Mouse (Mus musculus) common myeloid progenitor, adult 5-6 weeks (primary cell): ENCODE results near the gene Hbq1a. TPM values are rescaled to one million over a fixed set of nuclear protein-coding genes. Genes with fewer than 3 reads are reported as not detected.
"Not testable (repeated sequence)": the region's sequence is repeated elsewhere in the genome, so short reads cannot be mapped to it uniquely, and the experiment has no call there.

Experiments used
- ATAC-seq: replicated peaks from 2 replicates; pipeline ENCODE4 v1.8.0; 2016; ENCODE audit warnings: low read depth, mild to moderate bottlenecking, moderate TSS enrichment, inconsistent platforms; ENCODE audit not compliant: poor library complexity, severe bottlenecking
- total RNA-seq: library from RNA; stranded (forward); fragments of 200-1000, 187-1606 nt; gene quantifications from 2 replicates; pipeline ENCODE4 v1.2.3, GENCODE M21; 2017

The Hbq1a gene
- total RNA-seq, 1 experiment from 2014 or later: not detected

DNA sequence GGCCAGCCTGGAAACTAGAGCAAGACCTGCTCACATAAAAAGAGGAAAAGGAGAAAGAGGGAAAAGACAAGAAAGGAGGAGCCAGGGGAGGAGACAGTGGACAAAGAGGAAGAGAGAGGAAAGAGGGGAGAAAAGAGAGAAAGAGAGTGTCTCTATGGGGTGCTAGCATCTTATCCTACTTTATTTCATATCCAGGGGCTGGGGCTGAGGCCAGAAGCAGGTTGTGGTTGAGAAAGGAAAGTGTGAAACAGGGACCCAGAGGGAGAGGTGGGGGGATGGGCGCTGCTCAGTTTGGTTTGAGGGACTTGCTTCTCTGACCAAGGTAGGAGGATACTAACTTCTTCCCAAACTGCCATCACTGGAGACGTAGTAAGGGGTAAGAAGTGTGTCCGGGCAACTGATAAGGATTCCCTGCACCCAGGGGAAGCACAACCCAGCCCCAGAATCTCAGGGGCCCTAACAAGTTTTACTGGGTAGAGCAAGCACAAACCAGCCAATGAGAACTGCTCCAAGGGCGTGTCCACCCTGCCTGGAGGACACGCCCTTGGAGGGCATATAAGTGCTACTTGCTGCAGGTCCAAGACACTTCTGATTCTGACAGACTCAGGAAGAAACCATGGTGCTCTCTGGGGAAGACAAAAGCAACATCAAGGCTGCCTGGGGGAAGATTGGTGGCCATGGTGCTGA, 16.6 kb upstream of the Hbq1a start, which contains the start of gene Hba-a1:
Gene Hba-a1 (plus strand): TSS at position 421 of the 687 bp plus-strand sequence.
- ATAC-seq: peak; percentile 69

DNA sequence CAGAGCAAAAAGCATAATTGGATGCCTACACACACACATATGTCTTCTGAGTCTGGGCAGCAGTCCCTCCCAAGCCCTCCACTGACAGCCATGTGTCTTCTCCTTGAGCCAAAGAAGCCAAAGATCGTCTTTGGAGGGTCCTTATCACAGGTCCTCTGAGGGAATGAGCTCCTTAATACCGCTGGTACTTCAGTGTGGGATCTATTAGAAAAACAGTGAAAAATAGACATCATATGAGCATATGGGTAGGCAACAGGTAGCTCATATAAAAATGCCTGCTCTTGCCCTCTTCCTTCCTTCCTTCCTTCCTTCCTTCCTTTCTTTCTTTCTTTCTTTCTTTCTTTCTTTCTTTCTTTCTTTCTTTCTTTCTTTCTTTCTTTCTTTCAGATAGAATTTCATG, 15.3 kb upstream of the Hbq1a start:
- not testable (repeated sequence) for ATAC-seq

DNA sequence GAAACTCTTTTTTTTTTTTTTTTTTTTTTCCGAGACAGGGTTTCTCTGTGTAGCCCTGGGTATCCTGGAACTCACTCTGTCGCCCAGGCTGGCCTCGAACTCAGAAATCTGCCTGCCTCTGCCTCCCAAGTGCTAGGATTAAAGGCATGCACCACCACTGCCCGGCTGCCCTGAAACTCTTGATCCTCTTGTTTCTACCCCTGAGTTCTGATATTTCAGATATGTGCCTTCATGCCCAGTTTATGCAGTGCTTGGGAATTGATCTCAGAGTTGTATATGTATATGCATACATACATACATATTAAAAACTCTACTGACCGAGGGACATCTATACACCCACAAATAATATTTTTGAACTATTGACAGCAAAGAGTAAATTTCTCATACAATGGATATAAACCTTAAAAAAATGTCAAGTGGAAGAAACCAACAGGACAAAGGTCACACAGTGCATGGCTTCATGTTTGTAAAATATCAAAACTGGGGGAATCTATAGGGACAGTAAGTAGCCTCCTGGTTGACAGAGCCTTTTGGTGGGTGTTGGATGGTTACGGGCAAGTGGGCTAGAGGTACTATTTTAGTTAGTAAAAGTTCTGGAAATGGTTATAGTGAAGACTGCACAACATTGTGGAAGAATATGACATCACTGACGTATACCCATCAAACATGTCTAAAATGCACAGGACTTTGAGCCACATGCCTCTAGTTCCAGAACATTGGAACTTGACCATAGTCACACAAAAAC, 14.7 kb upstream of the Hbq1a start:
- no peak for ATAC-seq

DNA sequence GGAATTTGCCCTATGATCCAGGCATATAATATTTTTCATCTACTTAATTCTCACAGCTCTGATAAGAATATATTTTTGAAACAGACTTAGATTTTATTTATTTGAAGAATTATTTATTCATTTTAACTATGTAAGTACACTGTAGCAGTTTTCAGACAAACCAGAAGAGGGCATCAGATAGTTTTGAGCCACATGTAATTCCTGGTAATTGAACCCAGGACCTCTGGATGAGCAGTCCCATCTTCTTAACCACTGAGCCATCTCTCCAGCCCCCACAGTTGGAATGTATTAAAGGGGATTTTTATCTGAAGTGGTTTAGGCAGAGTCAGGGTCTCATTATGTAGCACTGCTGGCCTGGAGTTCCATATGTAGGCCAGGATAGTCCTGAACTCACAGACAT, 14.0 kb upstream of the Hbq1a start:
- not testable (repeated sequence) for ATAC-seq

DNA sequence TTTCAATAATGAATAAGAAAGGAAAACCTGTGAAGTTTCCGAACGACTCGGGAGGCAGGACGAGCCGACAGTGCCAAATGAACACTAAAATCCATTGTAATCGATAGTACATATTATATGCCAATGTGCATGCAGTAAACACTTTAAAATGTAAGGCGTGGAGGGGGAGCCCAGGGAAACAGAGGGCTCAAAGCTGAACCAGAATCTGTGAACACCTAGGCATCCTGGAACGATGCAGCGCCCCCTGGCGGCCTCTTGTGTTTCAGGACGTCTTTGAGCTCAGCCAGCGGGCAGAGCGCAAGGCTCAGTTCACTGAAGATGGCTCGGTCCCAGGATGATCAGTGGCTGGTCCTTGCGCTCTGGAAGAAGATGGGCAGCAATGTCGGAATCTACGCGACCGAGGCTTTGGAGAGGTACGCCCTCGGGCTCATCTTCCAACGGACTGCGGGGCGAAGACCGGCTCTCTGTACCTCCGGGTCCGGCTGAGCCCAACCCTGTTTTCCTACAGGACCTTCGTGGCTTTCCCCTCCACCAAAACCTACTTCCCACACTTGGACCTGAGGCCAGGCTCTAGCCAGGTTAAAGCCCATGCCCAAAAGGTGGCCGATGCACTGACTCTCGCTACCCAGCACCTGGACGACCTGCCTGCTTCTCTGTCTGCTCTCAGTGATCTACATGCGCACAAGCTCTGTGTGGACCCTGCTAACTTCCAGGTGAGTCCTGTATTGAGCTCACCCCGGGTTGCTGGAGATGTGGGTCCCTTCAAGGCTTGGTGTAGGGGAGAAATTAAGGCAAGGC, 13.0 kb upstream of the Hbq1a start, which contains the start of gene Hbq1b:
Gene Hbq1b (plus strand): TSS at position 271 of the 798 bp plus-strand sequence.
- peak; percentile 71 for ATAC-seq

DNA sequence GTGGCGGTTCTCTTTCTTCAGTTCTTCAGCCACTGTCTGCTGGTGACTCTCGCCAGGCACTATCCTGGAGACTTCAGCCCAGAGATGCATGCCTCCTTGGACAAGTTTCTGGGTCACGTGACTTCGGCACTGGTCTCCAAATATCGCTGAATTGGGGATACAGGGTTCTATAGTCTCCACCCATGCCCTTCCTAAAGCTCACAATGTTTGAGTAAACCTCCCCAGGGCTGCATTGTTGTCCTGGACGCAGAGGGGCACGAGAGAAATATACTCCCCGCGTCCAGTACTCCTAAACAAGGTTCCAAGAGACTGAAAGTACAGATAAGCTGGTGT, 12.4 kb upstream of the Hbq1a start:
- no peak for ATAC-seq

DNA sequence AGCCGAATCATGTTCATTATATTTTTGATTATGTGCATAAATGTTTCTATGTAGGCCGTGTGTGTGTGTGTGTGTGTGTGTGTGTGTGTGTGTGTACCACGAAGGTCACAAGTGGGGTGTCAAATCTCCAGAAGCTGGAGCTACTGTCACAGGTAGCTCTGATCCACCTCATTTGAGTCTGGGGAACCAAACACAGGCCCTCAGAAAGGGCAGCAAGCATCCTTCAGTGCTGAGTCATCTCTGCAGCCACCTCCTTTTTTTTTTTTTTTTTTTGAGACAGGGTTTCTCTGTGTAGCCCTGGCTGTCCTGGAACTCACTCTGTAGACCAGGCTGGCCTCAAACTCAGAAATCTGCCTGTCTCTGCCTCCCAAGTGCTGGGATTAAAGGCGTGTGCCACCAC, 7.0 kb upstream of the Hbq1a start:
- not testable (repeated sequence) for ATAC-seq

DNA sequence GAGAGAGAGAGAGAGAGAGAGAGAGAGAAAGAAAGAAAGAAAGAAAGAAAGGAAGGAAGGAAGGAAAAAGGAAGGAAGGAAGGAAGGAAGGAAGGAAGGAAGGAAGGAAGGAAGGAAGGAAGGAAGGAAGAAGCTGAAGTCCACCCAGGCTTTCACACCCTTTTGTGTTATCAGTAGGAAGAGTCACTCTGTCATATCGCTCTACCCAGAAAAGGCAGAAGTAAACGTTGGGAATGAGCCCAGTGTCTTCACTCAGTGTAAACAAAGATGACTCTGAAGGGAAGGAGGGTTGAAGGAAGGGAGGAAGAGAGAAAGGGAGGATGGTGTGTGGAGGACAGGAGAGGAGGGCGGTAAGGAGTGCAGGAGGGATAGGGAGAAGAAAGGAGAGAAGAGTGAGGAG, 6.4 kb upstream of the Hbq1a start:
- not testable (repeated sequence) for ATAC-seq

DNA sequence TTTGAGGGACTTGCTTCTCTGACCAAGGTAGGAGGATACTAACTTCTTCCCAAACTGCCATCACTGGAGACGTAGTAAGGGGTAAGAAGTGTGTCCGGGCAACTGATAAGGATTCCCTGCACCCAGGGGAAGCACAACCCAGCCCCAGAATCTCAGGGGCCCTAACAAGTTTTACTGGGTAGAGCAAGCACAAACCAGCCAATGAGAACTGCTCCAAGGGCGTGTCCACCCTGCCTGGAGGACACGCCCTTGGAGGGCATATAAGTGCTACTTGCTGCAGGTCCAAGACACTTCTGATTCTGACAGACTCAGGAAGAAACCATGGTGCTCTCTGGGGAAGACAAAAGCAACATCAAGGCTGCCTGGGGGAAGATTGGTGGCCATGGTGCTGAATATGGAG, 3.7 kb upstream of the Hbq1a start, which contains the start of gene Hba-a2:
Gene Hba-a2 (plus strand): TSS at position 287 of the 400 bp plus-strand sequence.
- peak; percentile 63 for ATAC-seq

DNA sequence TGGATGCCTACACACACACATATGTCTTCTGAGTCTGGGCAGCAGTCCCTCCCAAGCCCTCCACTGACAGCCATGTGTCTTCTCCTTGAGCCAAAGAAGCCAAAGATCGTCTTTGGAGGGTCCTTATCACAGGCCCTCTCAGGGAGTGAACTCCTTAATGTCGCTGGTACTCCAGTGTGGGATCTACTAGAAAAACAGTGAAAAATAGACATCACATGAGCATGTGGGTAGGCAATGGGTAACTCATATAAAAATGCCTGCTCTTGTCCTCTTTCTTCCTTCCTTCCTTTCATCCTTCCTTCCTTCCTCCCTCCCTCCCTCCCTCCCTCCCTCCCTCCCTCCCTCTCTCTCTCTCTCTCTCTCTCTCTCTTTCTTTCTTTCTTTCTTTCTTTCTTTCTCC, 2.5 kb upstream of the Hbq1a start:
- not testable (repeated sequence) for ATAC-seq

DNA sequence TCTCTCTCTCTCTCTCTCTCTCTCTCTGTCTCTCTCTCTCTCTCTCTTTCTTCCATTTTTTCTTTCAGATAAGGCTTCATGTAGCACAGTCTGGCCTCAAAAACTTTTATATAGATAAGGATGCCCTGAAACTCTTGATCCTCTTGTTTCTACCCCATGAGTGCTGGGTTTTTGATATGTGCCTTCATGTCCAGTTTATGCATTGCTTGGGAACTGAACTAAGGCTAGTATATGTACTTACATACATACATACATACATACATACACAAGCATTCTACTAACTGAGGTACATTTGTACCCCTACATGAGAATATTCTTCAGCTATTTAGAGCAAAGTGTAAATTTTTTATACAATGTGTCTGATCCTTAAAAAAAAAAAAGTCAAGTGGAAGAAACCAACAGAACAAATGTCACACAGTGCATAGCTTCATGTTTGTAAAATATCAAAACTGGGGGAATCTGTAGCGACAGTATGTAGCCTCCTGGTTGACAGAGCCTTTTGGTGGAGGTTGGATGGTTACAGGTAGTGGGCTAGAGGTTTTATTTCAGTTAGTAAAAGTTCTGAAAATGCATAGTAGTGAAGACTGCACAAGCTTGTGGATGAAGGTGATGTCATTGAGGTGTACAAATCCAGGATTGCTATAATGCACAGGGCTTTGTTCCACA, 1.9 kb upstream of the Hbq1a start:
- ATAC-seq: no peak

DNA sequence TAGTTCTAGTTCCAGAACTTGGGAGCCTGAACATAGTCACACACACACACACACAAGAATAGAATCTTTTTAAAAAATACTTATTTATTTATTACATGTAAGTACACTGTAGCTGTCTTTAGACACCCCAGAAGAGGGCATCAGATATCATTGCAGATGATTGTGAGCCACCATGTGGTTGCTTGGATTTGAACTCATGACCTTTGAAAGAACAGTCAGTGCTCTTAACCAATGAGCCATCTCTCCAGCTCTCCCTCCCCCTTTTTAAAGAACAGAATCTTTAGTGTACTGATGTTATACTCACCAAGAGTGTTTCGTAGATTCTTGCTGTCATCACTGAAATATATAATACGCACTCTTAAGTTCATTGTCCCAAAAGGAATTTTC, 1.3 kb upstream of the Hbq1a start:
- ATAC-seq: no peak

DNA sequence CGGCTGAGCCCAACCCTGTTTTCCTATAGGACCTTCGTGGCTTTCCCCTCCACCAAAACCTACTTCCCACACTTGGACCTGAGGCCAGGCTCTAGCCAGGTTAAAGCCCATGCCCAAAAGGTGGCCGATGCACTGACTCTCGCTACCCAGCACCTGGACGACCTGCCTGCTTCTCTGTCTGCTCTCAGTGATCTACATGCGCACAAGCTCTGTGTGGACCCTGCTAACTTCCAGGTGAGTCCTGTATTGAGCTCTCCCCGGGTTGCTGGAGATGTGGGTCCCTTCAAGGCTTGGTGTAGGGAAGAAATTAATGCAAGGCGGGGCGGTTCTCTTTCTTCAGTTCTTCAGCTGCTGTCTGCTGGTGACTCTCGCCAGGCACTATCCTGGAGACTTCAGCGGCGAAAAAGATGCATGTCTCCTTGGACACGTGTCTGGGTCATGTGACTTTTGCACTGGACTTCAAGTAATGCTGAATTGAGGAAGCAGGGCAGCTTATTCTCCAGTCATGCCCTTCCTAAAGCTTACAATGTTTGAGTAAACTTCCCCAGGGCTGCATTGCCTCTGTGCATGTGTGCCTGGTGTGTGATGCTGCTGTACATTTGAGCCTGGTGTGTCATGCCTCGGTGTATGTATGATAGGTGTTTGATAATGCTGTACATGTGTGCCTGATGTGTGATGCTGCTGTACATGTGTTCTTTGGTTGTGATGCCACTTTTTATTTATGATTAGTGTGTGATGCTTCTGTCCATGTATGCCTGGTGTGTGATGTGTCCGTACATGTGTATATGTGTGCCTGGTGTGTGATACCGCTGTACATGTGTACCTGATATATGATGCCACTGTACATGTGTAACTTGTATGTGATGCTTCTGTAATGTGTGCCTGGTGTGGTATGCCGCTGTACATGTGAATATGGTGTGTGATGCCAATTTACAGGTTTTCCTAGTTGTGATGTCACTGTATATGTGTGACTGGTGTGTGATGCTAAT, 704 bp downstream of the Hbq1a start:
- peak; percentile 19 for ATAC-seq

DNA sequence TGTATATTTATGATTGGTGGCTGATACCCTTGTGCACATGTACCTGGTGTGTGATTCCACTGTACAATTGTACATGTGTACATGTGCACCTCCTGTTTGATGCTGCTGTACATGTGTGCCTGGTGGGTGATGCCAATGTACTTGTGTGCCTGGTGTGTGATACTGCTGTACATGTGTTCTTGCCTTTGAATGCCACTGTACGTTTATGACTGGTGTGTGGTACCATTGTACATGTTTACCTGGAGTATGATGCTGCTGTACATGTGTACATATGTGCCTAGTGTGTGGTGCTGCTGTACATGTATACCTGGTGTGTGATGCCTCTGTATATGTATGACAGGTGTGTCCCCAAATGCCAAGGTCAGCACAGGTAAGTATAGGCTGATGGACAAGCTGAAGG, 1.6 kb downstream of the Hbq1a start:
- ATAC-seq: no peak

DNA sequence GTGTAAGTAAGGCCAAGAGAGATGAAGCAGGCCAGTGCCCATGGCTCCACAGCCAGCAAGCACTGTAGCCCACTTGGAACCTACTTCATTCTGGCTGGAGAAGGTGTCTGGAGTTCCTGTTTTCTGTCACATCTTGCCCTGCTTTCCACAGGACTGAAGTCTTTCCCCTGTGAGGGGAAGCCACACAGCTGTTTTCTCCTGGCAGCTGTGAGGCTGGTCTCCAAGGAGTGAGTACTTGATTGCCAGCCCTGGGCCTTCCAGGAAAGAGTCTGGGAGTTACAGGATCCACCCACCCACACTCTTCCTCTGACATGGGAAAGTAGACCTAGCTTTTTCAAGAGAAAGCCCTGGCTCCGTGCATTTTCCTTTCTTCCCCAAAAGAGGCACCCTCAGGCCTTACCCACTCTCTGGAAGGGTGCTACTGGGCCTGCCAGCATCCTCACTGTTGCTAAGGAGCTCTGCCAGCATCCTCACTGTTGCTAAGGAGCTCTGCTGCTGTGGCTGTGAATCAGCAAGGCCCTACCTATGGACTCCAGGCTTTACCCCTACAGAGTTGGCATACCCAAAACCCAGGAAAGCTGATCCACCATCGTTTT, 3.1 kb downstream of the Hbq1a start:
- ATAC-seq: no peak

DNA sequence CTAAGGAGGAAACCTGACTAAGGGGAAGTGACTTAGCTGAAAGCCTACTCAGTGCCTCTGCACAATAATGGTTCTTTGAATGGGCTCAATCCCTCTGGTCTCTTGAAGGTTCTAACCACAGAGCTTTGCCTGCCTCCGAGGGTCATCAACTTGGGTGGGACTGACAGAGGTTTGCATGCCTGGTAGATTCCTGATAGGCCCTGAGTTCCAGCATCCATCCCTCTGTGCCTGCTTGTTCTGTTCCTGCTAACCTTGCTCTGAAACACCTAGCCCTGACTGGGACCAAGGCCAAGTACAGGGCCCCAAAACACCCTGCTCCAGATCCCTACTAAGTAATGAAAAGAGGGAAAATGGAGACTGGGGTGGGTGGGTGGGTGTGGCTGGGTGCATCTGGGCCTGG, 3.6 kb downstream of the Hbq1a start:
- ATAC-seq: no peak

DNA sequence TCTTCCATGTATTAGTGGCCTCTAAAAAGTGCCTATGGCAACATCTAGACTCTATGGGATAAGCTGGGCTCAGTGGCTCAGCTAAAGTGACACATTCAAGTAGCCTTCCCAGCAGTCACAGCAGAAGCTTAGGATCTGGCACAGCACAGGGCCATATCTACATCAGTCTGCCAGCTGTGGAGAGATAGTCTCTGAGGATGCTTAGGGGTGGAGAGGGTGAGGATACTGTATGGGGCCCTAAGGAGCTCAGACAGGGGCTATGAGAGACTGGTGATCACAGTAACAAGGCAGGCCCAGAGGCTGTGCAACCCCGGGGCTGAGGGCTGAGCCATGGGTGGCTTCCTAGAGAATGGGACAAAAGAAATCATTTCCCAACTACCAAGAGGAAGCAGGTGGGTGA, 7.1 kb downstream of the Hbq1a start:
- ATAC-seq: no peak

DNA sequence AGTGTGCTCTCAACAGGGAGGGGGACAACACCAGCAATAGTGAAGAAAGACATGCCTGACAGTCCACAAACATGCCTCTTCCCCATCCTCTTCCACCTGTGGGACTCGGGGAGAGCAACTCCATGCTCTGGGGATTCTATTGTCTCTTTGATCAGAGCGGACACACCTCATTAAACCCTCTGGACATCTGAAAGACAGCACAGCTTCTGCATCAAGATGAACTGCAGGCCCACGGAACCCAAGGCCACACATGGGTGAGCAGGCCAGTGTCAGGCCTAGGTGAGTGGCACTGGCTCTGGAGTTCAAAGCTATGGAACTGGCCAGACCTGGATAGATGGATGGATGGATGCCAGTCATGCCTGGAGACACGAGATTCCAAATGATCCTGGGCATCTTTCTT, 9.6 kb downstream of the Hbq1a start:
- no peak for ATAC-seq

DNA sequence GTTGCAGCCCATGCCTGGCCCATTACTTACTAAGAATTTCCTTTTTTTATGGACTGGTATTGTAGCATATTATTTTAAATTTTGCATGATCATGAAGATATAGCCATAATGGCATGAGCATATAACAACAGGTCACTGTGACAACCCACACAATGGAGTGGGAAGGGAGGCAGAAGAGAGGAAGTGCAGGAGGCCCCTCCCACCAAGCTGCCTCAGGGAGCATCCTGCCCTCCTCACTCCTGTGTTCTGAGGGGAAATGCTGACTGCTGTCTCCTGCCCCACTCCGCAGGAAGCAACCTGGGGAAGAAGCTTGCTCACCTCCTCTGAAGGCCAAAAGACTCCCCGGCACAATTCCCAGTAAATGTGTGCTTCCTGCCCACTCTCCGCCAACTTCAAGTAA, 10.1 kb downstream of the Hbq1a start:
- ATAC-seq: 0 out of 2 replicates have a peak, but pooled peaks have one; percentile 54
